Mouse (Mus musculus): ENCODE data around the gene Proser3. TPM values are rescaled to one million over a fixed set of nuclear protein-coding genes. Genes with fewer than 3 reads are reported as not detected.

The Proser3 gene
- polyA plus RNA-seq, 1 experiment from 2014 or later: 17.7 TPM

- Histone ChIP-seq H3K4me1 (peaks cover 24% of the 10 kb centered on the region), H3K9me3 (no peaks in the 10 kb centered on the region), H3K4me3 (peak overlapping the region; percentile 99), H3K27me3 (replicated peaks; ENCODE audit: low read depth, poor library complexity, severe bottlenecking) (no peaks in the 10 kb centered on the region), H3K27ac (replicated peaks) (peak overlapping the region; percentile 99), H3K36me3 (replicated peaks) (peaks cover 25% of the 10 kb centered on the region)
- 30% methylated on average over 40 of the region's 40 CpGs for WGBS
- peak; percentile 90 for DNase-seq (ENCODE audit: low spot score)
Measured at GRCm38 (mm10) chr7:30589435-30590301, 37.6 kb upstream of the Proser3 start.

GRCm38 (mm10) chr7:30588676-30589434 is 36.8 kb upstream of the Proser3 start, which contains the start of gene Kmt2b:
Gene Kmt2b, minus strand, starts transcription at chr7:30588726.
- DNase-seq (ENCODE audit: low spot score): peak; percentile 99
- under 1% methylated on average over 66 of the region's 68 CpGs for WGBS
- no peaks in the 10 kb centered on the region for H3K9me3 ChIP-seq
- H3K36me3 ChIP-seq (replicated peaks): peaks cover 33% of the 10 kb centered on the region
- peaks cover 24% of the 10 kb centered on the region for H3K4me1 ChIP-seq
- H3K4me3 ChIP-seq: peak within 1 kb of the TSS; percentile 99
- H3K27ac ChIP-seq (replicated peaks): peak within 1 kb of the TSS; percentile 99
- H3K27me3 ChIP-seq (replicated peaks; ENCODE audit: low read depth, poor library complexity, severe bottlenecking): no peaks in the 10 kb centered on the region

GRCm38 (mm10) chr7:30587842-30588667 is 36.0 kb upstream of the Proser3 start:
- H3K9me3 ChIP-seq: no peaks in the 10 kb centered on the region
- H3K27ac ChIP-seq (replicated peaks): peak overlapping the region; percentile 99
- DNase-seq (ENCODE audit: low spot score): no peak
- H3K4me3 ChIP-seq: peak overlapping the region; percentile 99
- H3K36me3 ChIP-seq (replicated peaks): peaks cover 41% of the 10 kb centered on the region
- H3K27me3 ChIP-seq (replicated peaks; ENCODE audit: low read depth, poor library complexity, severe bottlenecking): no peaks in the 10 kb centered on the region
- peaks cover 24% of the 10 kb centered on the region for H3K4me1 ChIP-seq
- under 1% methylated on average over 67 of the region's 67 CpGs for WGBS

- no peaks in the 10 kb centered on the region for H3K27me3 ChIP-seq (replicated peaks; ENCODE audit: low read depth, poor library complexity, severe bottlenecking)
- H3K4me1 ChIP-seq: peaks cover 24% of the 10 kb centered on the region
- H3K9me3 ChIP-seq: no peaks in the 10 kb centered on the region
- H3K36me3 ChIP-seq (replicated peaks): peaks cover 56% of the 10 kb centered on the region
- WGBS: 90% methylated on average over 28 of the region's 28 CpGs
- H3K27ac ChIP-seq (replicated peaks): no peak overlapping the region
- peak overlapping the region; percentile 99 for H3K4me3 ChIP-seq
- no peak for DNase-seq (ENCODE audit: low spot score)
Measured at GRCm38 (mm10) chr7:30586455-30587020, 34.4 kb upstream of the Proser3 start.

- Histone ChIP-seq H3K4me3 (peak overlapping the region; percentile 8; the same call in 1 of the 2 replicates), H3K9me3 (no peaks in the 10 kb centered on the region), H3K4me1 (peaks cover 21% of the 10 kb centered on the region), H3K27me3 (replicated peaks; ENCODE audit: low read depth, poor library complexity, severe bottlenecking) (no peaks in the 10 kb centered on the region), H3K36me3 (replicated peaks) (peaks cover 70% of the 10 kb centered on the region), H3K27ac (replicated peaks) (no peak overlapping the region)
- WGBS: 94% methylated on average over 7 of the region's 7 CpGs
- no peak for DNase-seq (ENCODE audit: low spot score)
Measured at GRCm38 (mm10) chr7:30585170-30585569, 33.1 kb upstream of the Proser3 start.

GRCm38 (mm10) chr7:30584339-30584738 is 32.2 kb upstream of the Proser3 start:
- Histone ChIP-seq H3K4me3 (no peak overlapping the region), H3K36me3 (replicated peaks) (peaks cover 78% of the 10 kb centered on the region), H3K4me1 (peaks cover 15% of the 10 kb centered on the region), H3K9me3 (no peaks in the 10 kb centered on the region), H3K27ac (replicated peaks) (no peak overlapping the region), H3K27me3 (replicated peaks; ENCODE audit: low read depth, poor library complexity, severe bottlenecking) (no peaks in the 10 kb centered on the region)
- WGBS: 93% methylated on average over 10 of the region's 10 CpGs
- no peak for DNase-seq (ENCODE audit: low spot score)

- H3K4me3 ChIP-seq: no peak overlapping the region
- H3K9me3 ChIP-seq: no peaks in the 10 kb centered on the region
- H3K36me3 ChIP-seq (replicated peaks): peaks cover 100% of the 10 kb centered on the region
- no peak for DNase-seq (ENCODE audit: low spot score)
- WGBS: 95% methylated on average over 16 of the region's 16 CpGs
- peaks cover 1% of the 10 kb centered on the region for H3K4me1 ChIP-seq
- no peaks in the 10 kb centered on the region for H3K27me3 ChIP-seq (replicated peaks; ENCODE audit: low read depth, poor library complexity, severe bottlenecking)
- no peak overlapping the region for H3K27ac ChIP-seq (replicated peaks)
Measured at GRCm38 (mm10) chr7:30581547-30581946, 29.4 kb upstream of the Proser3 start.

GRCm38 (mm10) chr7:30579950-30580349 is 27.9 kb upstream of the Proser3 start:
- no peaks in the 10 kb centered on the region for H3K9me3 ChIP-seq
- 96% methylated on average over 8 of the region's 8 CpGs for WGBS
- no peak overlapping the region for H3K27ac ChIP-seq (replicated peaks)
- DNase-seq (ENCODE audit: low spot score): no peak
- H3K4me1 ChIP-seq: no peaks in the 10 kb centered on the region
- H3K27me3 ChIP-seq (replicated peaks; ENCODE audit: low read depth, poor library complexity, severe bottlenecking): no peaks in the 10 kb centered on the region
- H3K36me3 ChIP-seq (replicated peaks): peaks cover 100% of the 10 kb centered on the region
- no peak overlapping the region for H3K4me3 ChIP-seq

GRCm38 (mm10) chr7:30572969-30573368 is 20.9 kb upstream of the Proser3 start:
- no peak for DNase-seq (ENCODE audit: low spot score)
- no peaks in the 10 kb centered on the region for H3K27me3 ChIP-seq (replicated peaks; ENCODE audit: low read depth, poor library complexity, severe bottlenecking)
- 84% methylated on average over 2 of the region's 2 CpGs for WGBS
- no peak overlapping the region for H3K27ac ChIP-seq (replicated peaks)
- H3K4me3 ChIP-seq: no peak overlapping the region
- no peaks in the 10 kb centered on the region for H3K4me1 ChIP-seq
- peaks cover 100% of the 10 kb centered on the region for H3K36me3 ChIP-seq (replicated peaks)
- H3K9me3 ChIP-seq: no peaks in the 10 kb centered on the region

- Histone ChIP-seq H3K9me3 (no peaks in the 10 kb centered on the region), H3K27me3 (replicated peaks; ENCODE audit: low read depth, poor library complexity, severe bottlenecking) (no peaks in the 10 kb centered on the region), H3K27ac (replicated peaks) (no peak overlapping the region), H3K4me1 (no peaks in the 10 kb centered on the region), H3K36me3 (replicated peaks) (peaks cover 98% of the 10 kb centered on the region), H3K4me3 (no peak overlapping the region)
- 87% methylated on average over 5 of the region's 5 CpGs for WGBS
- no peak for DNase-seq (ENCODE audit: low spot score)
Measured at GRCm38 (mm10) chr7:30572389-30572788, 20.3 kb upstream of the Proser3 start.

- 86% methylated on average over 11 of the region's 11 CpGs for WGBS
- H3K27me3 ChIP-seq (replicated peaks; ENCODE audit: low read depth, poor library complexity, severe bottlenecking): no peaks in the 10 kb centered on the region
- no peak for DNase-seq (ENCODE audit: low spot score)
- peaks cover 82% of the 10 kb centered on the region for H3K36me3 ChIP-seq (replicated peaks)
- H3K27ac ChIP-seq (replicated peaks): no peak overlapping the region
- H3K4me1 ChIP-seq: peaks cover 8% of the 10 kb centered on the region
- no peak overlapping the region for H3K4me3 ChIP-seq
- no peaks in the 10 kb centered on the region for H3K9me3 ChIP-seq
Measured at GRCm38 (mm10) chr7:30567555-30567954, 15.5 kb upstream of the Proser3 start.

GRCm38 (mm10) chr7:30566033-30566432 is 13.9 kb upstream of the Proser3 start:
- H3K36me3 ChIP-seq (replicated peaks): peaks cover 70% of the 10 kb centered on the region
- 90% methylated on average over 9 of the region's 9 CpGs for WGBS
- peaks cover 17% of the 10 kb centered on the region for H3K4me1 ChIP-seq
- no peak for DNase-seq (ENCODE audit: low spot score)
- no peaks in the 10 kb centered on the region for H3K27me3 ChIP-seq (replicated peaks; ENCODE audit: low read depth, poor library complexity, severe bottlenecking)
- H3K9me3 ChIP-seq: no peaks in the 10 kb centered on the region
- H3K27ac ChIP-seq (replicated peaks): no peak overlapping the region
- H3K4me3 ChIP-seq: no peak overlapping the region
